Mouse (Mus musculus) urinary bladder, postnatal 36 days (tissue): ENCODE results near the gene Olfr615.
"Not testable (repeated sequence)": the region's sequence is repeated elsewhere in the genome, so short reads cannot be mapped to it uniquely, and the experiment has no call there.

ENCODE experiments used
- DNase-seq, 2 experiments: peaks; one replicate each; pipeline ENCODE4 v3.0.0; 2022; ENCODE audit warnings: low spot score in 2 of 2, mixed read lengths in 1 of 2

Gene Olfr615

DNA sequence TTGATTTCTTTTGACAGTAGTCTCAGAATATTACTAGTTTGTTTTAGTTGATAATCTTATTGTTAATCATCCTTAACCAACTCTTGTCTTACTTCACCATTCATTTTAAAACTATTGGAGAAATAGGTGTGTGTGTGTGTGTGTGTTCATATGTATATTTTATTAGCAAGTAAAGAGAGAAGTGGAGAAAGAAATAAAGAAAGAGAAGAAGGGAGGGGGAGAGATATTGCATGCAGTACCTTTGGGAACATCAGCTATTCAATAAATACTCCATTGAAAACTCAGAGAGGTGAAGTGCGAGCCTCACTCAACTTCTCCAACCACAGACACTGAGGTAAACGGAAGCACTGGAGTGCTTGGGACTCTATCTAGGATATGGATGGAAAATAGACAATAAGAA lies at the start of gene Olfr615:
TSS of gene Olfr615 (plus strand) at position 301 of the 400 bp plus-strand sequence.
- DNase-seq = no peak

- DNase-seq = no peak
Measured at GRCm38 (mm10) chr7:103512022-103512421, 43.9 kb upstream of the Olfr615 start, which contains the start of gene Olfr610. Gene Olfr610 (minus strand): TSS chr7:103512122.

DNA sequence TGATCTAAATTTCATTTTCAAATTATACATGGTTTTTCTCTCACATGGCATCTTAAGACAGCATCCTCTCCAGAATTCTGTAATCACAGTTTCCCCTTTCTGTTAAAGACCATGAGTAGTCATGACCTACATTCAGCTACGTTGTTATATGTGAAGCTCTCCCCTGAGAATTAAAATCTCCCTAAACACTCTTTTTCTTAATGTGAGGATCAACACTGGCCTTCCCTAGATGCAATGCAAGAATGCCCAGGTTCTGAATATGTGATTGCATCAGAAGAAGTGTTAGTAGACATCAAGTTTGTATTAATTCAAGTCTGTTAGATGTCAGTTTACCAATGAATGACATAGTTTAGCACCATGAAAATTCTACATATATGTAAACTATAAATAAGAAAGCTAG lies 35.1 kb upstream of the Olfr615 start, which contains the start of gene Olfr611:
TSS of gene Olfr611 (minus strand) at position 101 of the 400 bp plus-strand sequence.
- not testable (repeated sequence) for DNase-seq

- not testable (repeated sequence) for DNase-seq
Measured at GRCm38 (mm10) chr7:103542617-103543016, 13.3 kb upstream of the Olfr615 start, which contains the start of gene Olfr612. Gene Olfr612 (minus strand): TSS chr7:103542717.

GRCm38 (mm10) chr7:103547774-103548173 lies 8.1 kb upstream of the Olfr615 start, which contains the start of gene Olfr613:
Gene Olfr613 (plus strand): TSS chr7:103548074.
- DNase-seq = no peak

DNA sequence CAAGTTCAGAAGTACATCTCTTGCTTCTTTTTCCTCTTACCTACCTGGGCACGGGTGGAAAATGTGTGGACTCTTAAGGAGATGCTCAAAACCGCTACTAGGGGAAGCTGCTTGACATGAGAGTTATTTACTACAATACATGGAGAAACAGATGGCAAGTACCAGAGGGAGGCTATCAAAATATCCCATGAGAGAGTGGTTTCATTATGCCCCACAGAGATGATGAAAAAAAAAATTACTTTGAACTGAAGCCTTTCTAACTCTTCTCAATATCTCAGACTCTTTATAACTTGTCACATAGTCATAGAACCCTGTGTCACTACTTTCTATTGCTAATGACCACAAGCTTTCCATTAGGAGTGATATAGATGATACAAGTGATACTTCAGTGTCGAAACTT lies 13.2 kb downstream of the Olfr615 start, which contains the start of gene Olfr616:
TSS of gene Olfr616 (minus strand) at position 101 of the 400 bp plus-strand sequence.
- DNase-seq = no peak

- no peak for DNase-seq
Measured at GRCm38 (mm10) chr7:103572761-103573160, 16.9 kb downstream of the Olfr615 start, which contains the start of gene Olfr617. Gene Olfr617 (plus strand): TSS chr7:103573061.

DNA sequence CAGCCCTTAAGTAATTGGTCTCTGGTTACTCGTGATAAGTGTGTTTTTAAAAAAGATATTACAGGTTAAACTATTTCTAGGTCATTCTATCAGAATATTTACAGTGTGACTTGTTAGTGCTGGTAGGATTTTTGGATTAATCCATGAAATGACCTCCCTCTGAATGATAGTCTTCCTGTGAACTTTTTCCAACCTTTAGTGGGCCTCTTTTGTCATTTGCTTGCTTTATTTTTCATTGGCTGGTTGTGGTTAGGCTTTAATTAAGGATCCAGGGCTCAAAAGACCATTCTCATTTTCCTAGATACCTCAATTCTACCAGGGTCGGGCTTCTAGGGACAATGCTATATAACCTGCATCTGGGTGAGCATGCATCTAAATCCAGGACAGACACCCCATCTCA lies 33.9 kb downstream of the Olfr615 start, which contains the start of gene Olfr618:
TSS of gene Olfr618 (plus strand) at position 301 of the 400 bp plus-strand sequence.
- no peak for DNase-seq

DNA sequence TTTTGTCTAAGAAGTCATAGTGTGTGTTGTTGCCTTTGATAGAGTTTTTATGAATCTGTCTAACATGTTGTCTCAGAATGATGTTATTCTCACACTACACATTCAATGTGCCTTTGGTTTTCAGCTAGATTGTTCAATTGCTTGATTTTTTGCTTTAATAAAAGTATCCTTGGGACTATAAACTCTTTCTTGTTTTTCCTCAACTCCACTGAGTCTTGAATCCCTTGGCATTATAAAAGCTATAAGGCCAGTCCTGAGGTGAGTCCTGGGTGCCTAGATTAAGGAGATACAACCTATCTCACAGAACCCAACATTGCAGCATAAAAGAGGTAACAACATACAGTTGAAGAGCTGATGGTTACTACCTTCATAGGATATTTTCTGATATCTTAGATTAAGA lies 44.4 kb downstream of the Olfr615 start, which contains the start of gene Olfr619:
TSS of gene Olfr619 (plus strand) at position 301 of the 400 bp plus-strand sequence.
- no peak for DNase-seq

DNA sequence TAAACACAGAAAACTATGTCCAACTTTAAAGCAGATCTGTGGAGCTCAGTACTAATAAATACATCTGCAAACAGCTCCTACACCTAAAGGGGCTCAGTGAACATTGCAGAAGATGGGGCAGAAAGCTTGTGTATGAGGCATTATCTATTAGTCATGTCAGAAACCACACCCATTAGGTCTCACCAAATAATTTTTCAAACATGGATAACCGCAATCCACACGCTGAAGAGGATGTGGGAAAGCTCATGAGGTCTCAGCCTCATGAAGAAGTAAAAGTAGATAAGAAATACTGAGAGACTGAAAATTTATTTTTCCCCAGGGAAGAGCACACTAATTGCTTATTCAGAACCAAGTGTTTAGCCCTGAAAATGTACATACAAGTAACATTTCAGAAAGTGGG lies 51.5 kb downstream of the Olfr615 start:
- no peak for DNase-seq

DNA sequence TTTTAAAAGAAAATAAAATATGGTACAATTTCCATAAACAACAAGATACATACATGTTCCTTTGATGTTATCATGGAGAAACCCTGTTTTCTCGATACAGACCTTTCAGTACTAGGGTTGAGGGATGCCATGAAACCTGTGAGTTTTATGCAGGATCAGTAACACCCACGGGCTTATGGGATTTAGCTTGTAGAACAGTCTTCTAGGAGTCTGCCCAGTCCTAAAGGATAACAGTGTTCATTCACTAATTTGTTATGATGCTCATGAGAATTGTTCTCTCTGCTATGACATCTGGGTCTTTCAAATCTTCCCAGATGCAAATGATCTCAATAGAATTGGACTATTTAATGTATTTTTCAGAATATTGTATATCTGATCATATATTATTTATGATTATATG lies 56.6 kb downstream of the Olfr615 start, which contains the start of gene Olfr620:
TSS of gene Olfr620 (minus strand) at position 101 of the 400 bp plus-strand sequence.
- no peak for DNase-seq
